Mouse (Mus musculus): ENCODE results near the gene Mecom. TPM values are rescaled to one million over a fixed set of nuclear protein-coding genes. Genes with fewer than 3 reads are reported as not detected.

The Mecom gene
- polyA plus RNA-seq, 1 experiment from 2014 or later, result 33.2 TPM

DNA sequence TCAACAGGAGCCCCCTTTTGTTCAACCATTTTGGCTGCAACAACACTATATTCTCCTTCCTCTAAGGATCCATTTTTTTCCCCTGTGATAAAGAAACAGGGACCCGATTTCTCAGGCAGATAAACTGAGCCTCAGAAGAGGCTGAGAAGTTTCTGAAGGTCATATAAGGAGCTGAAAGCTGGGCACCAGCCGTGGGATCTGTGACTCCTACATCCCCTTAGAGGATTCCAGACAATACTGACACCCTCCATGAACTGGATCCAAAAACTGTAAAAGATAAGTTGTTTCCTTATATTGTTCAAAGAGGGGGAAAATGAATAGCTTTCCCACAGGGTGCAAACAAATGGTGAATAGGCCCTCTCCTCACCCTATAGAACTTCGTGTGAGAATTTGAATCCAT is 241.7 kb downstream of the Mecom start:
- H3K4me2 ChIP-seq (replicated peaks), result no peak overlapping the region
- no peaks in the 10 kb centered on the region; the same call in 1 of the 2 replicates for H3K4me1 ChIP-seq
- no peak for ATAC-seq (ENCODE audit: low FRiP score, low read depth)
- no peak overlapping the region for H3K9ac ChIP-seq (replicated peaks)
- WGBS, result 71% methylated on average over 3 of the region's 3 CpGs
- H3K4me3 ChIP-seq, result no peak overlapping the region
- no peaks in the 10 kb centered on the region for H3K27me3 ChIP-seq
- no peak overlapping the region for H3K27ac ChIP-seq (replicated peaks)
- no peaks in the 10 kb centered on the region for H3K9me3 ChIP-seq
- H3K36me3 ChIP-seq, result no peaks in the 10 kb centered on the region

GRCm38 (mm10) chr3:30299460-30299859 is 248.3 kb downstream of the Mecom start:
- no peak for ATAC-seq (ENCODE audit: low FRiP score, low read depth)
- Histone ChIP-seq H3K27me3 (no peaks in the 10 kb centered on the region), H3K4me3 (no peak overlapping the region), H3K36me3 (no peaks in the 10 kb centered on the region), H3K4me1 (peaks cover 3% of the 10 kb centered on the region; the same call in 1 of the 2 replicates), H3K4me2 (replicated peaks) (no peak overlapping the region), H3K9me3 (no peaks in the 10 kb centered on the region), H3K27ac (replicated peaks) (no peak overlapping the region), H3K9ac (replicated peaks) (no peak overlapping the region)
- WGBS, result 59% methylated on average over 1 of the region's 1 CpGs

GRCm38 (mm10) chr3:30294433-30294832 is 253.4 kb downstream of the Mecom start:
- H3K4me1 ChIP-seq, result peaks cover 2% of the 10 kb centered on the region; the same call in 1 of the 2 replicates
- no peak for ATAC-seq (ENCODE audit: low FRiP score, low read depth)
- WGBS, result 99% methylated on average over 5 of the region's 5 CpGs
- no peaks in the 10 kb centered on the region for H3K9me3 ChIP-seq
- no peak overlapping the region for H3K9ac ChIP-seq (replicated peaks)
- H3K4me3 ChIP-seq, result no peak overlapping the region
- no peaks in the 10 kb centered on the region for H3K36me3 ChIP-seq
- no peaks in the 10 kb centered on the region for H3K27me3 ChIP-seq
- H3K27ac ChIP-seq (replicated peaks), result no peak overlapping the region
- H3K4me2 ChIP-seq (replicated peaks), result no peak overlapping the region

GRCm38 (mm10) chr3:30286529-30286928 is 261.3 kb downstream of the Mecom start:
- H3K27ac ChIP-seq (replicated peaks), result no peak overlapping the region
- no peak overlapping the region for H3K4me3 ChIP-seq
- H3K27me3 ChIP-seq, result no peaks in the 10 kb centered on the region
- 50% methylated on average over 4 of the region's 4 CpGs for WGBS
- H3K36me3 ChIP-seq, result no peaks in the 10 kb centered on the region
- no peak for ATAC-seq (ENCODE audit: low FRiP score, low read depth)
- no peak overlapping the region for H3K4me2 ChIP-seq (replicated peaks)
- no peak overlapping the region for H3K9ac ChIP-seq (replicated peaks)
- no peaks in the 10 kb centered on the region for H3K9me3 ChIP-seq
- H3K4me1 ChIP-seq, result peaks cover 8% of the 10 kb centered on the region; the same call in 1 of the 2 replicates

DNA sequence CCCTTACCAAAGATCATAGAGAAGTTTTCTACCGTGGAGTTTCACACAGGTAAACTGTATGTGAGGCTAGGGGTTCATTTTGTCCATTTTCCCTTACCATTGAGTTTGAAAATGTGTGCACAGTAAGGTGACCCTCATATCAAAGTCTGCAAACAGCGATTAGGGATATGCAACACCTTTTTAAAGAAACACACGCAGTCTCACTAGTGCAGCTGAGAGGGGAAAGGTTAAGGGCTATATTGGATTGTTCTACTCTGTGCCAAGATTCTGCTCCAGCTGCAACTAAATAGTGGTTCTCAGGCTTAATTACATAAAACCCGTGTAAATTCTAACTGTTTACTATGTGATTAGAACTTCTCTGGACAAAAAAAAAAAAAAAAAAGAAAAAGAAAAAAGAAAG is 263.7 kb downstream of the Mecom start:
- Histone ChIP-seq H3K4me2 (replicated peaks) (no peak overlapping the region), H3K9me3 (no peaks in the 10 kb centered on the region), H3K4me3 (no peak overlapping the region), H3K9ac (replicated peaks) (no peak overlapping the region), H3K27me3 (no peaks in the 10 kb centered on the region), H3K4me1 (peaks cover 8% of the 10 kb centered on the region; the same call in 1 of the 2 replicates), H3K36me3 (no peaks in the 10 kb centered on the region), H3K27ac (replicated peaks) (no peak overlapping the region)
- ATAC-seq (ENCODE audit: low FRiP score, low read depth), result no peak
- WGBS, result 72% methylated on average over 4 of the region's 4 CpGs

- H3K36me3 ChIP-seq, result no peaks in the 10 kb centered on the region
- H3K4me3 ChIP-seq, result no peak overlapping the region
- no peaks in the 10 kb centered on the region for H3K27me3 ChIP-seq
- H3K9me3 ChIP-seq, result no peaks in the 10 kb centered on the region
- H3K9ac ChIP-seq (replicated peaks), result no peak overlapping the region
- no peak overlapping the region for H3K27ac ChIP-seq (replicated peaks)
- peaks cover 8% of the 10 kb centered on the region; the same call in 1 of the 2 replicates for H3K4me1 ChIP-seq
- no peak overlapping the region for H3K4me2 ChIP-seq (replicated peaks)
- WGBS, result 86% methylated on average over 5 of the region's 5 CpGs
- no peak for ATAC-seq (ENCODE audit: low FRiP score, low read depth)
Measured at GRCm38 (mm10) chr3:30283562-30283961, 264.2 kb downstream of the Mecom start.

- 73% methylated on average over 10 of the region's 10 CpGs for WGBS
- Histone ChIP-seq H3K4me3 (no peak overlapping the region), H3K4me1 (no peaks in the 10 kb centered on the region), H3K9me3 (no peaks in the 10 kb centered on the region), H3K27me3 (no peaks in the 10 kb centered on the region), H3K9ac (replicated peaks) (no peak overlapping the region), H3K4me2 (replicated peaks) (no peak overlapping the region), H3K27ac (replicated peaks) (no peak overlapping the region), H3K36me3 (no peaks in the 10 kb centered on the region)
- ATAC-seq (ENCODE audit: low FRiP score, low read depth), result no peak
Measured at GRCm38 (mm10) chr3:30277569-30277968, 270.2 kb downstream of the Mecom start.

DNA sequence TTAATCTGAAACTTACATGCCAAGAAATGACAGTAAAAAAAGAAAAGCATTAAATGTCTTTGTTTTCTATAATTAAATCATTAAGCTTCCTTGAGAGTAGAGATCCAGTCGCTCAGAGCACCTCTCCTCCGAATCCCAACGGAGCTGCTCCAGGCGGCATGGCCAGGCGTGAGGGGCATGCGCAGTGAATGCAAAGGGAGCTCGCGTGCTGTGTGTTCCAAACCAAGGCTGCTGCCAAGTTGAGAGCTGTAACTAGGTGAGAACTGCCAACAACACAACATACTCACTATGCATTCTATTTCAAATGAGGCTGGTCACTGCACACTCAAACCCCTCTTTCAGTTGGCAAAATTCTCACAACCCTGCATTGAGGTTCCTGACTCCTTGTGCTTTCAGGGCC is 271.7 kb downstream of the Mecom start:
- no peak overlapping the region for H3K4me2 ChIP-seq (replicated peaks)
- no peaks in the 10 kb centered on the region for H3K36me3 ChIP-seq
- H3K27ac ChIP-seq (replicated peaks), result no peak overlapping the region
- no peak overlapping the region for H3K9ac ChIP-seq (replicated peaks)
- no peaks in the 10 kb centered on the region for H3K9me3 ChIP-seq
- WGBS, result 93% methylated on average over 8 of the region's 8 CpGs
- H3K27me3 ChIP-seq, result no peaks in the 10 kb centered on the region
- no peak overlapping the region for H3K4me3 ChIP-seq
- 0 out of 2 replicates have a peak, but pooled peaks cover 3% of the 10 kb centered on the region for H3K4me1 ChIP-seq
- ATAC-seq (ENCODE audit: low FRiP score, low read depth), result no peak

GRCm38 (mm10) chr3:30269253-30269652 is 278.6 kb downstream of the Mecom start:
- ATAC-seq (ENCODE audit: low FRiP score, low read depth), result no peak
- 0 out of 2 replicates have a peak, but pooled peaks cover 3% of the 10 kb centered on the region for H3K4me1 ChIP-seq
- no peaks in the 10 kb centered on the region for H3K36me3 ChIP-seq
- no peak overlapping the region for H3K4me2 ChIP-seq (replicated peaks)
- no peak overlapping the region for H3K27ac ChIP-seq (replicated peaks)
- WGBS, result 62% methylated on average over 3 of the region's 3 CpGs
- no peak overlapping the region for H3K4me3 ChIP-seq
- no peak overlapping the region for H3K9ac ChIP-seq (replicated peaks)
- no peaks in the 10 kb centered on the region for H3K9me3 ChIP-seq
- no peaks in the 10 kb centered on the region for H3K27me3 ChIP-seq

GRCm38 (mm10) chr3:30260945-30261344 is 286.9 kb downstream of the Mecom start:
- Histone ChIP-seq H3K4me2 (replicated peaks) (no peak overlapping the region), H3K4me1 (0 out of 2 replicates have a peak, but pooled peaks cover 3% of the 10 kb centered on the region), H3K36me3 (no peaks in the 10 kb centered on the region), H3K9ac (replicated peaks) (no peak overlapping the region), H3K4me3 (no peak overlapping the region), H3K9me3 (no peaks in the 10 kb centered on the region), H3K27me3 (no peaks in the 10 kb centered on the region), H3K27ac (replicated peaks) (no peak overlapping the region)
- no peak for ATAC-seq (ENCODE audit: low FRiP score, low read depth)
- WGBS, result 65% methylated on average over 4 of the region's 4 CpGs

DNA sequence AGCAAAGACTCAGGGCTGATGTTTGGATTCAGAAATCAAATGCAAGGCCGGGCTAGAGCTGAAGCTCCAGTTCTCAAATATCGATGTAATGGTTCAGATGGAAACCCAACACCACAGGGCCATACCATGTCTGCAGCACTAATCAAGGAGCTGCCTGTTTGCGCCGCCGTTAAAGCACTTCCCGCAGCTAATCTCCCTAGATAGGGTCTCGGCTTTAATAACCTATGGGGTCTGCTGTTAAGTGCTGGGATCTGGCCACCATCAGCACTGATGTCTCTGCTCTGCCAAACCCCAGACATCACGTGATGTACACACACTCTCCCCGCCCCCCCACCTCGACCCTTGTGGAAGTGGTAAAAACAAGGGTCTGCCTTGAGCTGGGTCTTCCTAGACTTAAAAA is 289.4 kb downstream of the Mecom start:
- no peak overlapping the region for H3K4me2 ChIP-seq (replicated peaks)
- H3K36me3 ChIP-seq, result no peaks in the 10 kb centered on the region
- H3K27ac ChIP-seq (replicated peaks), result no peak overlapping the region
- H3K4me1 ChIP-seq, result 0 out of 2 replicates have a peak, but pooled peaks cover 3% of the 10 kb centered on the region
- no peak overlapping the region for H3K4me3 ChIP-seq
- WGBS, result 69% methylated on average over 10 of the region's 10 CpGs
- H3K9ac ChIP-seq (replicated peaks), result no peak overlapping the region
- no peaks in the 10 kb centered on the region for H3K9me3 ChIP-seq
- H3K27me3 ChIP-seq, result no peaks in the 10 kb centered on the region
- ATAC-seq (ENCODE audit: low FRiP score, low read depth), result no peak

DNA sequence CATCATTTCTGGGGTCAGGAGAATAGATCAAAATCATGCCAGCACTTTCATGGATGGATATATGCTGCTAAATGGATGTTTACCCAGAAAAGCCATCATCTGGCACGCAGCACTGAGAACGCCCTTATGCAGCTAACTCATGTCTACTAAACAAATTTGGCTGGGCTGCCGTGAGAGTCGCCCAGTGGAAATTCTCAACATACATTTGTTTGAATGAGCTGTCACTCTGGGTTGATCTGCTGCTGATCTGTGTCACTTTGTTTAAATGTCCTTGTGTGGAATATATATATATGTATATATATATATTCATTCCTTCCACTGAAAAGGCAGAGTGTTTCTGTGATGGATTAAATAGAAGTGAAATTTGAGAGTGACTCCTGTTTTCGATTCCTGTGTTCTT is 290.0 kb downstream of the Mecom start:
- no peak overlapping the region for H3K4me3 ChIP-seq
- H3K9me3 ChIP-seq, result no peaks in the 10 kb centered on the region
- no peak overlapping the region for H3K9ac ChIP-seq (replicated peaks)
- no peaks in the 10 kb centered on the region for H3K27me3 ChIP-seq
- H3K4me2 ChIP-seq (replicated peaks), result no peak overlapping the region
- ATAC-seq (ENCODE audit: low FRiP score, low read depth), result no peak
- H3K27ac ChIP-seq (replicated peaks), result no peak overlapping the region
- H3K4me1 ChIP-seq, result 0 out of 2 replicates have a peak, but pooled peaks cover 3% of the 10 kb centered on the region
- 77% methylated on average over 5 of the region's 5 CpGs for WGBS
- no peaks in the 10 kb centered on the region for H3K36me3 ChIP-seq

DNA sequence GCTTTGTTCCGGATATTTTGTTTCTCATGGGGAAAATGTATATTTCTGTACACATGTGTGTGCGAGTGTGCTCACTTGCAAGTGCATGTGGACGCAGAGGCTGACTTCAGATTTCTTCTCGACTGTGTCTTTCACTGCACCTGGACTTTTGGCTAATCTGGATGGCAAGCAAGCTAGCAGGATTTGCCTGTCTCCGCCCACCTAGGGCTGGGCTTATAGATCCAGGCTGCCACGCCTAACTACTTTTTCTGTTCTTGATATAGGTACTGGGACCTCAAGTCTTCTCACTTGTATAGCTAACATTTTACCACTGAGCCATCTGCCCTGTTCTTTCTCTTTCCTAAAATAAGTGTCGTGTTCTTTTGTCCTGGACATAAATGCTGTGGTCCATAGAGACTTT is 290.9 kb downstream of the Mecom start:
- H3K4me1 ChIP-seq, result 0 out of 2 replicates have a peak, but pooled peaks cover 3% of the 10 kb centered on the region
- H3K9me3 ChIP-seq, result no peaks in the 10 kb centered on the region
- no peak overlapping the region for H3K27ac ChIP-seq (replicated peaks)
- WGBS, result 85% methylated on average over 7 of the region's 7 CpGs
- ATAC-seq (ENCODE audit: low FRiP score, low read depth), result no peak
- no peaks in the 10 kb centered on the region for H3K36me3 ChIP-seq
- no peak overlapping the region for H3K4me2 ChIP-seq (replicated peaks)
- no peaks in the 10 kb centered on the region for H3K27me3 ChIP-seq
- H3K4me3 ChIP-seq, result no peak overlapping the region
- no peak overlapping the region for H3K9ac ChIP-seq (replicated peaks)
